Mouse (Mus musculus): Measurements from ENCODE around the gene Ei24. TPM values are rescaled to one million over a fixed set of nuclear protein-coding genes. Genes with fewer than 3 reads are reported as not detected.

The Ei24 gene
- polyA plus RNA-seq, 1 experiment from 2014 or later = 124 TPM

Other genes with a start within 250 kb of the Ei24 start
- not detected in 2 replicates for gene Gm17689, start 214.8 kb downstream of the Ei24 start, polyA plus RNA-seq (2015; fragmentation: Nextera tagmentation; extraction: Ambion mirVana)
- not detected in 2 replicates for gene A630095E13Rik, start 154.0 kb downstream of the Ei24 start, polyA plus RNA-seq (2015; fragmentation: Nextera tagmentation; extraction: Ambion mirVana)
- gene Acrv1, start 104.2 kb downstream of the Ei24 start, polyA plus RNA-seq (2015; fragmentation: Nextera tagmentation; extraction: Ambion mirVana) = not detected in 2 replicates
- gene Chek1, start 70.3 kb downstream of the Ei24 start, polyA plus RNA-seq (2015; fragmentation: Nextera tagmentation; extraction: Ambion mirVana) = 30.1 and 37.8 TPM in 2 replicates
- gene Stt3a, start 29.7 kb downstream of the Ei24 start, polyA plus RNA-seq (2015; fragmentation: Nextera tagmentation; extraction: Ambion mirVana) = 285 and 290 TPM in 2 replicates
- 4.6 and 4.9 TPM in 2 replicates for gene Fez1, start 24.5 kb upstream of the Ei24 start, polyA plus RNA-seq (2015; fragmentation: Nextera tagmentation; extraction: Ambion mirVana)